Comparison of ENCODE assay signal across 13 mouse cellular contexts in the genomic region with DNA sequence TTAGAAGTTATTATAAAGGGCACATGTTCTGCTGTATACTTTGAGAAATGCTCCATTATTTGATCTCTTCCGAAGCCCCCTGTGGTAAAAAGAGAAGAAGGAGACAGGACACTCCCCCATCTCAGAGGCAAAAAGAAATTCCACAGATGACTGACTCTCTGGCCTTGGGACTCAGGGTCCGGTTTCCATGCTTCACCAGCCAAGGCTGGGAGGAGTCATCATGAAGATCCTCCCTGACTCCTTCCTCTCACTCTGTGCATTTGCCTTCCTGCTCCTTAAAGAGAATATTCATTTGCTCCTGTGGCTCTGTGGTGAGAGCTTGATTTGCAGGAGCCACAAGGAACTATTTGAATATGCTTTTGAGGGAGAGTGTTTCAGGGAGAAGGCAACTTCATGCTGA.
"Had no signal": no experiment of that assay in that cellular context is flagged by ENCODE, and none has a peak within 500 bp of the region (broad histone marks: within the 10 kb centered on the region; RNA-seq: fewer than 3 reads in every experiment).

No protein-coding gene starts in this region.

- H3K4me1 ChIP-seq: intestine, embryonic 15.5 days; limb, embryonic 13.5 days; neural tube, embryonic 12.5 days had no signal

- H3K36me3 ChIP-seq: intestine, embryonic 15.5 days; limb, embryonic 13.5 days; midbrain, embryonic 10.5 days; neural tube, embryonic 12.5 days had no signal

- H3K4me2 ChIP-seq: intestine, embryonic 15.5 days; limb, embryonic 13.5 days; neural tube, embryonic 12.5 days had no signal

- H3K9me3 ChIP-seq: intestine, embryonic 15.5 days; limb, embryonic 13.5 days; midbrain, embryonic 10.5 days; neural tube, embryonic 12.5 days had no signal

- H3K27me3 ChIP-seq: intestine, embryonic 15.5 days; limb, embryonic 13.5 days; neural tube, embryonic 12.5 days had no signal

- H3K27ac ChIP-seq: intestine, embryonic 15.5 days; limb, embryonic 13.5 days; liver, embryonic 14.5 days; midbrain, embryonic 10.5 days; neural tube, embryonic 12.5 days had no signal

- H3K4me3 ChIP-seq: intestine, embryonic 15.5 days; limb, embryonic 13.5 days; midbrain, embryonic 10.5 days; neural tube, embryonic 12.5 days had no signal

- ATAC-seq: intestine, embryonic 15.5 days; lung, postnatal 0 days had no signal

- DNase-seq: left cerebral cortex, postnatal 4 days; lung, adult 2 months; lung, postnatal 4 days; midbrain, embryonic 14.5 days; spleen, adult 18-20 months; thymus, adult 18-20 months; thymus, postnatal 14 days had no signal

- H3K9ac ChIP-seq: intestine, embryonic 15.5 days; limb, embryonic 13.5 days; liver, embryonic 14.5 days; neural tube, embryonic 12.5 days had no signal
